Mouse (Mus musculus) olfactory bulb, adult 2 months (tissue): Measurements from ENCODE around the gene Naaladl2.

Source experiments
- CTCF ChIP-seq: fragments of 200-500 bp; IDR thresholded peaks from 2 replicates; pipeline ENCODE4 v1.5.1; 2012; ENCODE audit warnings: low read depth, mild to moderate bottlenecking, low read length, moderate library complexity; ENCODE audit not compliant: insufficient read depth
- POLR2A ChIP-seq: fragments of 200-500 bp; IDR thresholded peaks from 2 replicates; pipeline ENCODE4 v1.6.1; 2012; ENCODE audit warnings: mild to moderate bottlenecking, low read depth, low read length, moderate library complexity; ENCODE audit not compliant: insufficient read depth

DNA sequence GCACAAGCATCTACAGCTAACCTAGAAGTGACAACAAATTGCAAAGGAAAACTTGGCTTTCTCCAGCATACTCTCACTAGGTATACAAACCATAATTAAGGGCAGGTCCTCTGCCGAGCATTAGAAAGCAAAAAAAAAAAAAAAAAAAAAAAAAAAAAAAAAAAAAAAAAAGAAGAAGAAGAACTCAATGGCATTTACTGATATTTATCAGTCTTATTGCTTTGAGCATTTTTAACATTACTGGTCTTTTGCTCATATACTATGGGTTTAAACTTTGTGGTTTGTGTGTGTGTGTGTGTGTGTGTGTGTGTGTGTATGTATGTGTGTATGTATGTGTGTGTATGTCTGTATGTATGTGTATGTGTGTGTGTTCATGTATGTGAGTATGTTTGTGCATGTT lies 1006.1 kb downstream of the Naaladl2 start:
- TF ChIP-seq POLR2A (no peak), CTCF (no peak)
